Mouse (Mus musculus) stomach, postnatal 0 days (tissue): Measurements from ENCODE around the gene Slc24a3. TPM values are rescaled to one million over a fixed set of nuclear protein-coding genes. Genes with fewer than 3 reads are reported as not detected.
A peak's percentile ranks its signal among the peaks of the same experiment; 100 is the strongest.

Experiments
- ATAC-seq: fragments of 200-750 bp; cut with Nextera tagmentation; 2 replicates; pipeline ENCODE4 v1.8.0; 2017; ENCODE audit not compliant: low FRiP score, low TSS enrichment
- DNase-seq: peaks from one replicate; pipeline ENCODE4 v3.0.0-alpha.2; 2016; ENCODE audit warnings: low spot score
- H3K27ac ChIP-seq: fragments of 300-500 bp; sonication (generic); replicated peaks from 2 replicates; pipeline ENCODE4 v1.5.1; 2014; ENCODE audit warnings: mild to moderate bottlenecking, control low read depth
- H3K27me3 ChIP-seq: fragments of 300-500 bp; sonication (generic); 2 replicates; pipeline ENCODE4 v1.6.1; 2014; ENCODE audit warnings: low read length; ENCODE audit not compliant: control insufficient read depth, insufficient read depth
- H3K36me3 ChIP-seq: fragments of 300-500 bp; sonication (generic); 2 replicates; pipeline ENCODE4 v1.6.1; 2014; ENCODE audit warnings: low read length, mixed read lengths; ENCODE audit not compliant: control insufficient read depth, insufficient read depth
- H3K4me1 ChIP-seq: fragments of 300-500 bp; sonication (generic); replicated peaks from 2 replicates; pipeline ENCODE4 v1.6.1; 2014; ENCODE audit warnings: antibody characterized with exemption; ENCODE audit not compliant: control insufficient read depth, insufficient read depth
- H3K4me2 ChIP-seq: fragments of 300-500 bp; sonication (generic); replicated peaks from 2 replicates; pipeline ENCODE4 v1.6.1; 2014; ENCODE audit warnings: low read depth, mild to moderate bottlenecking, control low read depth, moderate library complexity
- H3K4me3 ChIP-seq: fragments of 300-500 bp; sonication (generic); 2 replicates; pipeline ENCODE4 v1.5.1; 2014; ENCODE audit warnings: low read depth, low read length, control low read depth
- H3K9ac ChIP-seq: fragments of 300-500 bp; sonication (generic); 2 replicates; pipeline ENCODE4 v1.6.1; 2014; ENCODE audit warnings: mild to moderate bottlenecking, low read length, control low read depth, mixed read lengths
- H3K9me3 ChIP-seq: fragments of 300-500 bp; sonication (generic); 2 replicates; pipeline ENCODE4 v1.6.1; 2016; ENCODE audit warnings: low read length; ENCODE audit not compliant: control insufficient read depth
- CTCF ChIP-seq: IDR thresholded peaks from 2 replicates; pipeline ENCODE4 v1.5.1; 2016; ENCODE audit warnings: antibody characterized with exemption, low read depth, mild to moderate bottlenecking, moderate library complexity
- EP300 ChIP-seq: optimal IDR thresholded peaks from 2 replicates; pipeline ENCODE3; 2016; ENCODE audit warnings: antibody characterized with exemption
- WGBS: fragments of 180-500 bp; shearing (Covaris S2); extraction: QIAGEN DNeasy Blood & Tissue Kit; methylation state at CpG from one replicate; pipeline ENCODE4 v1.1.7; 2014; 5-methylcytosine and 5-hydroxymethylcytosine counted together
- polyA plus RNA-seq: library from polyadenylated mRNA; unstranded; fragments of >200 nt; fragmentation: Nextera tagmentation; extraction: Ambion mirVana; gene quantifications from 2 replicates; pipeline ENCODE4 v1.2.1, GENCODE M21; 2015

The Slc24a3 gene
- polyA plus RNA-seq, 1 experiment from 2014 or later: 5.7 TPM

- H3K4me1 ChIP-seq: no peaks in the 10 kb centered on the region
- H3K9ac ChIP-seq: no peak overlapping the region
- 29% methylated on average over 3 of the region's 3 CpGs for WGBS
- H3K4me3 ChIP-seq: no peak overlapping the region
- H3K36me3 ChIP-seq: no peaks in the 10 kb centered on the region
- DNase-seq: no peak
- ATAC-seq: 0 out of 2 replicates have a peak, but pooled peaks have one; percentile 21
- no peak overlapping the region for H3K27ac ChIP-seq
- no peaks in the 10 kb centered on the region for H3K9me3 ChIP-seq
- no peak for TF ChIP-seq CTCF
- no peaks in the 10 kb centered on the region for H3K27me3 ChIP-seq
- H3K4me2 ChIP-seq: no peak overlapping the region
Measured at GRCm38 (mm10) chr2:145257332-145257731, 89.8 kb downstream of the Slc24a3 start.

- no peak overlapping the region for H3K27ac ChIP-seq
- 77% methylated on average over 2 of the region's 2 CpGs for WGBS
- ATAC-seq: no peak
Measured at GRCm38 (mm10) chr2:145257855-145258254, 90.3 kb downstream of the Slc24a3 start.

DNA sequence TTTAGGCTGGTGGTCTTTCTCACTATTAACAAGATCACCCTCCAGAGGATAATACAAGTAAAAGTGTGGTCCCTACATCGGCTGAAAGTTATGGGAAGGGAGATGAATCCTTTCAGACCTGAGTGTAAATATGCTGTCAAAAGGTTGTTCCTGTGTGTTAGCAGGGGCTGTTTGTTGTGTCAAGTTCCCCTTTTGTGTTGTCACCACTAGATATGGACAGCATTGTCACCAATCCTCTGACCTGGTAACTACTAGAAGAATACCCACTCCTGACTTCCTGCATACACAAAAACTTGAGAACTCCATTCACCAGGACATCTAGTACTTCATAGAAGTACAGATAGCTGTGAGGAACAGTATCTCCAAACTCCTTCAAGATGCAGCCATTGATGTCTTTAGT lies 93.0 kb downstream of the Slc24a3 start:
- no peak for DNase-seq
- no peaks in the 10 kb centered on the region for H3K27me3 ChIP-seq
- ATAC-seq: no peak
- H3K36me3 ChIP-seq: no peaks in the 10 kb centered on the region
- H3K4me1 ChIP-seq: no peaks in the 10 kb centered on the region
- TF ChIP-seq CTCF (no peak), EP300 (no peak)
- no peak overlapping the region for H3K9ac ChIP-seq
- H3K4me2 ChIP-seq: no peak overlapping the region
- H3K4me3 ChIP-seq: no peak overlapping the region
- H3K9me3 ChIP-seq: no peaks in the 10 kb centered on the region
- 65% methylated on average over 1 of the region's 1 CpGs for WGBS
- no peak overlapping the region for H3K27ac ChIP-seq

More at GRCm38 (mm10) chr2:145257855-145258254, 90.3 kb downstream of the Slc24a3 start:
- no peaks in the 10 kb centered on the region for H3K27me3 ChIP-seq
- H3K4me2 ChIP-seq: no peak overlapping the region
- H3K36me3 ChIP-seq: no peaks in the 10 kb centered on the region
- no peak overlapping the region for H3K4me3 ChIP-seq
- no peaks in the 10 kb centered on the region for H3K4me1 ChIP-seq
- TF ChIP-seq EP300 (no peak), CTCF (no peak)
- no peaks in the 10 kb centered on the region for H3K9me3 ChIP-seq
- DNase-seq: no peak
- no peak overlapping the region for H3K9ac ChIP-seq

- Histone ChIP-seq H3K4me2 (no peak overlapping the region), H3K4me1 (no peaks in the 10 kb centered on the region), H3K4me3 (no peak overlapping the region), H3K9ac (no peak overlapping the region), H3K36me3 (no peaks in the 10 kb centered on the region), H3K27ac (no peak overlapping the region), H3K9me3 (no peaks in the 10 kb centered on the region), H3K27me3 (no peaks in the 10 kb centered on the region)
- WGBS: 92% methylated on average over 1 of the region's 1 CpGs
- no peak for DNase-seq
- no peak for TF ChIP-seq CTCF
- no peak for TF ChIP-seq EP300
- ATAC-seq: no peak
Measured at GRCm38 (mm10) chr2:145262153-145262552, 94.6 kb downstream of the Slc24a3 start.

DNA sequence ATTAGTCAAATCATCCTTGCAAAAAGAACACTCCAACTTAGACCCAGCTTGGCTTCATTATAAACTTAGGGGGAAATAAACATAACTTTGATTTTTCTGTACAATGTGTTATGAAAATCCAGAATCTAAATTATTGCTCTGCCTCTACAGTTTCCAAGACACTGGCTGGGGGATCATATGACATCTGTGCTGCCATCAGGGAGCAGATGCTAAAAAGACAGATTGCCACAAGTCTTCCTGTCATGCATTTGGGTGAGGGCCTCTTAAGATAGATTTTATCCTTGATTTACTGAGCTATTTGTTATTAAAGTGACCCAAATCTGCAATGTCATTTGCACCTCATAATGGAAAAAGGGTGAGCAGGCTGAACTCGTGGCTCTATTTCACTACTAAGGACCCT lies 99.2 kb downstream of the Slc24a3 start:
- WGBS: 23% methylated on average over 1 of the region's 1 CpGs
- Histone ChIP-seq H3K4me3 (no peak overlapping the region), H3K36me3 (no peaks in the 10 kb centered on the region), H3K9me3 (no peaks in the 10 kb centered on the region), H3K27ac (no peak overlapping the region), H3K9ac (no peak overlapping the region), H3K4me1 (no peaks in the 10 kb centered on the region), H3K4me2 (no peak overlapping the region), H3K27me3 (no peaks in the 10 kb centered on the region)
- no peak for TF ChIP-seq EP300
- DNase-seq (no peak), ATAC-seq (no peak)

DNA sequence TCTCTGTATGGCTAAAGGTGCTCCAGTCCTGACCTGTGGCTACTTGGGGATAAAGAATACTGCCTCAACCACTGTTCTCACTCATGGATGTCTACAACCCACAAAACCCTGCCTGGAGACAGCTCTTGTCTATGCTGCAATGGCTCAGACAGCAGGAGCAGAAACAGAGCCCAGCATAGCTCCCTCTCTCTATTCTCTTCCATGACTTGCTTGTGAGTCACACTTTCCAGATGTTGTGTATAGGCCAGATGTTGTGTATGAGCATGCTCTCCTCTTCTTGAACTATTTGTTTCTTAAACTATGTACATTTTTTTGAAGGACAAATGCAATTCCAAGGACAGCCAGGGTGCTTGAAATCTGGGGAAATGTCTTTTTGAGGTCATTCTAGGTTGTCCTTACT lies 101.4 kb downstream of the Slc24a3 start:
- Histone ChIP-seq H3K4me3 (no peak overlapping the region), H3K9ac (no peak overlapping the region), H3K9me3 (no peaks in the 10 kb centered on the region), H3K4me2 (no peak overlapping the region), H3K27me3 (no peaks in the 10 kb centered on the region), H3K4me1 (no peaks in the 10 kb centered on the region), H3K27ac (no peak overlapping the region), H3K36me3 (no peaks in the 10 kb centered on the region)
- no peak for DNase-seq
- ATAC-seq: no peak
- no peak for TF ChIP-seq EP300
- no peak for TF ChIP-seq CTCF
